Mouse (Mus musculus) heart, embryonic 13.5 days (tissue): ENCODE data around the gene B230219D22Rik. TPM values are rescaled to one million over a fixed set of nuclear protein-coding genes. Genes with fewer than 3 reads are reported as not detected.
A peak's percentile ranks its signal among the peaks of the same experiment; 100 is the strongest.

ENCODE experiments used
- ATAC-seq: fragments of 200-750 bp; cut with Nextera tagmentation; 2 replicates; pipeline ENCODE4 v1.8.0; 2017; ENCODE audit warnings: moderate TSS enrichment; ENCODE audit not compliant: insufficient number of reproducible peaks, low FRiP score, low TSS enrichment; ENCODE audit errors: extremely low read depth
- H3K27ac ChIP-seq: fragments of 300-500 bp; sonication (generic); replicated peaks from 2 replicates; pipeline ENCODE4 v1.5.1; 2015; ENCODE audit warnings: moderate library complexity, mild to moderate bottlenecking, inconsistent platforms
- H3K27me3 ChIP-seq: fragments of 300-500 bp; sonication (generic); replicated peaks from 2 replicates; pipeline ENCODE4 v1.6.1; 2015; ENCODE audit warnings: mild to moderate bottlenecking, inconsistent platforms
- H3K36me3 ChIP-seq: fragments of 300-500 bp; sonication (generic); 2 replicates; pipeline ENCODE4 v1.6.1; 2015; ENCODE audit warnings: mild to moderate bottlenecking, inconsistent platforms
- H3K4me1 ChIP-seq: fragments of 300-500 bp; sonication (generic); 2 replicates; pipeline ENCODE4 v1.6.1; 2015; ENCODE audit warnings: inconsistent platforms
- H3K4me2 ChIP-seq: fragments of 300-500 bp; sonication (generic); 2 replicates; pipeline ENCODE4 v1.6.1; 2015; ENCODE audit warnings: inconsistent platforms, mild to moderate bottlenecking, moderate library complexity
- H3K4me3 ChIP-seq: fragments of 300-500 bp; sonication (generic); 2 replicates; pipeline ENCODE4 v1.5.1; 2015; ENCODE audit warnings: moderate library complexity, mild to moderate bottlenecking, inconsistent platforms
- H3K9ac ChIP-seq: fragments of 300-500 bp; sonication (generic); 2 replicates; pipeline ENCODE4 v1.6.1; 2015; ENCODE audit warnings: inconsistent platforms, mild to moderate bottlenecking, moderate library complexity
- H3K9me3 ChIP-seq: fragments of 300-500 bp; sonication (generic); 2 replicates; pipeline ENCODE4 v1.6.1; 2016; ENCODE audit warnings: inconsistent platforms
- WGBS: fragments of 180-500 bp; shearing (Covaris S2); methylation state at CpG from one replicate; pipeline ENCODE4 v1.1.7; 2015; ENCODE audit warnings: mixed read lengths; 5-methylcytosine and 5-hydroxymethylcytosine counted together
- polyA plus RNA-seq: library from polyadenylated mRNA; unstranded; fragments of >200 nt; fragmentation: Nextera tagmentation; extraction: Ambion mirVana; gene quantifications from 2 replicates; pipeline ENCODE4 v1.2.1, GENCODE M21; 2015

Gene B230219D22Rik
- 51.5 and 53.4 TPM in 2 replicates for polyA plus RNA-seq

DNA sequence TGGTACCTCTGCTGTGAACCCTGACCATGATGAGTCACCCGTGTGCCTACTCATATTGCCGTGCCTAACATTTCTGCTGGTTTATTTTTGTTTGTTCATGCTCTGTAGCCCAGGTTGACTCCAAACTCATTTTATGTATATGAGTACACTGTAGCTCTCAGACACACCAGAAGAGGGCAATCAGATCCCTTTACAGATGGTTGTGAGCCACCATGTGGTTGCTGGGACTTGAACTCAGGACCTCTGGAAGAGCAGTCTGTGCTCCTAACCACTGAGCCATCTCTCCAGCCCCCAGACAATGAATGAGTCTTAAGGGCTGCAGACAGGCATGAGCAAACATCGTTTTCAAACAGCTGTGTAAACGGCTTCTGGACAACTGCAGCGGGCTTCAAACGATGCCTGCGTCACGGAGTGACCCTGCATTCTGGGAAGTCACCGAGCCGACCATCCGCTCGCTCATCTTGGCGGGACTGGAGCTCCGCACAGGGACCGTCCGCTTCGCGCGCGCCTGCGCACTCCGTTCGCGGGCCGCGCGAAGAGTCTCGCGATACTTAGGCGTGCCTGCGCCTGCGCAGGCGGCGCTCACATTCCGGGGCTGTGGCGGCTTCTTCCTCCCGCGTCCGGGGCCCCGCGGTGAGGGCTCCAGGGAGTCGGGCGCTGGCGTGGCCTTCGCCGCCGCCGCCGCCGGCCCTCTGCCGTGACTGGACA, at the start of gene B230219D22Rik:
B230219D22Rik (plus strand) TSS at position 590 of the 708 bp plus-strand sequence.
- peaks cover 41% of the 10 kb centered on the region for H3K4me1 ChIP-seq
- WGBS = 2% methylated on average over 51 of the region's 51 CpGs

DNA sequence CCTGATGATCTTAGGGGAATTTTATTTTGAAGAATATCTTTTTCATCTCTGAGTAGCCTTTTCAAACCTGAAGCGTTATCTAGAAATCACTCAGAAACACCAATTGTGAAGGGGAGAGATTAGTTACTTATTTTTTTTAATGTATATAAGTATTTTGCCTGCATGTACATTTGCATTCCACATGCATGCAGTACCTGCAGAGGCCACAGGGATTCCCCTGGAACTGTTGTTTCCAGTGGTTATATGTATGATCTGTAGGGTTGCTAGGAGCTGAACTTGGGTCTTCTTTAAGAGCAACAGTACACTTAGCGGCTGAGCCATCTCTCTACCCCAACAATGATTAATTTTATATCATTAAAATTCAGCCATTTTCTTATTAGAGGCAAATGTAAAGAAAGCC, 48.4 kb upstream of the B230219D22Rik start:
- Histone ChIP-seq H3K4me3 (no peak overlapping the region), H3K9me3 (no peaks in the 10 kb centered on the region), H3K4me1 (no peaks in the 10 kb centered on the region), H3K4me2 (no peak overlapping the region), H3K9ac (no peak overlapping the region), H3K36me3 (peaks cover 75% of the 10 kb centered on the region), H3K27me3 (no peaks in the 10 kb centered on the region), H3K27ac (no peak overlapping the region)
- WGBS = 93% methylated on average over 2 of the region's 2 CpGs
- no peak for ATAC-seq

More for the DNA sequence above, at the start of gene B230219D22Rik:
- Histone ChIP-seq H3K4me3 (peak within 1 kb of the TSS; percentile 79), H3K27ac (peak within 1 kb of the TSS; percentile 97), H3K9ac (peak within 1 kb of the TSS; percentile 100), H3K4me2 (peak within 1 kb of the TSS; percentile 90), H3K36me3 (no peaks in the 10 kb centered on the region), H3K27me3 (no peaks in the 10 kb centered on the region), H3K9me3 (no peaks in the 10 kb centered on the region)
- ATAC-seq = peak; percentile 94

DNA sequence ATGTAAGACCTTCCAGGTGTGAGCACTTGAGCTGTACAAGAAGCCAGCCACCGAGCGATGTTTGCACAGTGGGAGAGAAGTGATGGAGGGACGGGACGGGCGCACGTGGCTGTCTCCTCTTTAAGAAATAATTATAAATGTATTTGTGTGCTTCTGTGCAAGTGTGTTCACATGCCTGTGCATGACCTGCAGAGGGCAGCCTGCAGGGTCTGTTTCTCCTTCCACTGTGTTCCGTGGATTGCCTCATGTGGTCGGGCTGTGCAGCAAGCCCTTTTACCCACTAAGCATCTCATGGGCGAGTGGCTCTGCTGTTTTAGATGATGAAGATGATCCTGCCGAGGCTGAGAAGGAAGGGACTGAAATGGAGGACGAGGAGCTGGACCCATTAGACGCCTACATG, 42.8 kb upstream of the B230219D22Rik start:
- no peak overlapping the region for H3K4me2 ChIP-seq
- H3K27me3 ChIP-seq = no peaks in the 10 kb centered on the region
- peaks cover 100% of the 10 kb centered on the region for H3K36me3 ChIP-seq
- H3K27ac ChIP-seq = no peak overlapping the region
- 90% methylated on average over 12 of the region's 12 CpGs for WGBS
- no peaks in the 10 kb centered on the region for H3K9me3 ChIP-seq
- no peak for ATAC-seq
- no peaks in the 10 kb centered on the region for H3K4me1 ChIP-seq
- no peak overlapping the region for H3K4me3 ChIP-seq
- H3K9ac ChIP-seq = no peak overlapping the region

DNA sequence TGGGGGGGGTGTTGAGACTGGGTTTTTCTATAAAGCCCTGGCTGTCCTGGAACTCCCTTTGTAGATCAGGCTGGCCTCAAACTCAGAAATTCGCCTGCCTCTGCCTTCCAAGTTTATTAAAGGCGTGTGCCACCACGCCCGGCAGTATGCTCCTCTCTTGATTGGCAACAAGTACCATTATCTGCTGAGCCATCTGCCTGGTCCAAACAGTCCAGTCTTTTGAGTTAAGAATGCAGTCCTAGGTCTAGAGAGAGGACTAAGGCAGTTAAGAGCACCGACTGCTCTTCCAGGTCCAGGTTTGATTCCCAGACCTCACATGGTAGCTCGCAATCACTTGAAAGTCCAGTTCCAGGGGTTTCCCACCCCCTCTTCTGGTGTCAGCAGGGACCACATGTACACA, 41.9 kb upstream of the B230219D22Rik start:
- 85% methylated on average over 6 of the region's 6 CpGs for WGBS
- no peaks in the 10 kb centered on the region for H3K27me3 ChIP-seq
- H3K27ac ChIP-seq = no peak overlapping the region
- no peaks in the 10 kb centered on the region for H3K9me3 ChIP-seq
- no peak overlapping the region for H3K4me3 ChIP-seq
- no peaks in the 10 kb centered on the region for H3K4me1 ChIP-seq
- no peak overlapping the region for H3K9ac ChIP-seq
- H3K4me2 ChIP-seq = no peak overlapping the region
- peaks cover 100% of the 10 kb centered on the region for H3K36me3 ChIP-seq
- no peak for ATAC-seq

DNA sequence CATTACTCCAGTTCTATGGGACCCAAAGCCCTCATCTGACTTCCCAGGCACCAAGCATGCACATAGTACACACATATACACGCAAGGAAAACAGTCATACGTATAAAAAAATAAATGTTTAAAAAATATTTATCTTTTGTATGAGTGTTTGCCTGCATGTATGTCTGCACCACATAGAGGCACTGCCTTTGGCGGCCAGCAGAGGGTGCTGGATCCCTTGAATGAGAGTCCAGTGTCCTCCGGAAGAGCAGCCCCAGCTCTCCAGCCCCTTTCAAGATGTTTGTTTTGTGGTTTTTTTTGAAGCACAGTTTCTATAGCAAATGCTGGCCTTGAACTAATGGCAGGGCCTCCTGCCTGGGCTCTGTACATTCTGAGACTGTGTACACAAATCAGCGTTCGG, 24.4 kb upstream of the B230219D22Rik start:
- Histone ChIP-seq H3K36me3 (peaks cover 97% of the 10 kb centered on the region), H3K9ac (no peak overlapping the region), H3K4me2 (no peak overlapping the region), H3K9me3 (0 out of 2 replicates have a peak, but pooled peaks cover 4% of the 10 kb centered on the region), H3K4me3 (no peak overlapping the region), H3K27ac (no peak overlapping the region), H3K4me1 (no peaks in the 10 kb centered on the region), H3K27me3 (no peaks in the 10 kb centered on the region)
- WGBS = 84% methylated on average over 6 of the region's 6 CpGs
- ATAC-seq = no peak

DNA sequence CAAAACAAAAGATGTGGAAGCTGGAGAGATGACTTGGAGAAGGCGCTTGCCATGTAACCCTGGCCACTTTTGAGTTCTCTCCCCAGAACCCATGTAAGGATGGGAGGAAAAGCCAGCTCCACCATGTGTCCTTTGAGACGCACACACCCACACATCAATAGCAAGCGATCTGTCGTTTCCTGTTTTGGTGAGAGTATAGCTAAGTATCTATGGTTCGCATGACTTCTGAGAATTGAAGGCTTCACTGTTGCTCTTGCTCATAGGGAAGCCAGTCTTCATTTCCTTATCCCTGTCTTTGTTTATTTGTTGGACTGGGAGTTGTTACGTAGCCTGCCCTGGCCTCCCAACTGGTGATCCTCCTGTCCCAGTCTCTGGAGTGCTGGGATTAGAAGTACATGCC, 20.2 kb upstream of the B230219D22Rik start:
- no peaks in the 10 kb centered on the region for H3K27me3 ChIP-seq
- WGBS = 93% methylated on average over 6 of the region's 6 CpGs
- no peak overlapping the region for H3K9ac ChIP-seq
- ATAC-seq = no peak
- H3K4me2 ChIP-seq = no peak overlapping the region
- 0 out of 2 replicates have a peak, but pooled peaks cover 4% of the 10 kb centered on the region for H3K9me3 ChIP-seq
- H3K4me3 ChIP-seq = no peak overlapping the region
- no peak overlapping the region for H3K27ac ChIP-seq
- H3K4me1 ChIP-seq = no peaks in the 10 kb centered on the region
- peaks cover 94% of the 10 kb centered on the region for H3K36me3 ChIP-seq

DNA sequence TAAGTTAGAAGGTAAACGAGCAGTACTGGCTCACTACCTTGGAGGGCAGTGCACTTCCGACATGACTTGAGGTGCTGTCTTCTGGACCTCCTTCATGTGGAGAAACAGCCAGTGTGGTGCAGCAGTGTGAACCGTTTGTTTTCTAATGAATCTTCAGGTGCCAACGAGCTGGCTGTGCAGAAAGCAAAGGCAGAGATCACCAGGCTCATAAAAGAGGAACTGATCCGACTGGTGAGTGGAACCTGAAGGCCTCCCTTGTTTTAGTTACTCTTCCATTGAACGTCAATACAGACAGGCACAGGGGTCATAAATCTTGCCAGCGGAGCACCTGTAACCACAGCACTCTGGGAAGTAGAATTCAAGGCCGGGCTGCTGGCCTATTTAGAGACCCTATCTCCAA, 15.6 kb upstream of the B230219D22Rik start:
- WGBS = 81% methylated on average over 8 of the region's 8 CpGs
- no peak for ATAC-seq
- Histone ChIP-seq H3K36me3 (peaks cover 88% of the 10 kb centered on the region), H3K4me2 (no peak overlapping the region), H3K27ac (no peak overlapping the region), H3K4me3 (no peak overlapping the region), H3K9ac (no peak overlapping the region), H3K27me3 (no peaks in the 10 kb centered on the region), H3K9me3 (no peaks in the 10 kb centered on the region), H3K4me1 (no peaks in the 10 kb centered on the region)

DNA sequence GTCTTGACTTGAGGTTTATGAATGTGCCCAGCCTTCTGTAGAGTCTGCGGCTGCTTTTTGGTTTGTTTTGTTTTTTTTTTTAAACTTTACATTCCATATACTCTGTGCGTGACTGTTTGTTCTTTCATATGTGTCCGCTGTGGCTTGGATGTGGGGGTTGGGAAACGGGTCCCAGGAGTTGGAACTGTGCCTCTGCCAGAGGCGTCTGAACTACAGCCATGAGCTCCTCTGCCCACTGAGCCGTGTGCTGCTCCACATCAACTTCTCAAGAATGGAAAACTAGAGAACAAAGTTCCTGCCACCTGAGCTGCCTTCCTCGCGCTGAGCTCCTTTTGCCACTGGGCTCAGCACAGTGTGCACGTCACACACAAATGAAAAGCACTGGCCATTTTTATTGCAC, 10.7 kb upstream of the B230219D22Rik start:
- 85% methylated on average over 9 of the region's 9 CpGs for WGBS
- H3K27me3 ChIP-seq = no peaks in the 10 kb centered on the region
- no peak for ATAC-seq
- H3K27ac ChIP-seq = no peak overlapping the region
- no peaks in the 10 kb centered on the region for H3K9me3 ChIP-seq
- no peak overlapping the region for H3K9ac ChIP-seq
- H3K36me3 ChIP-seq = peaks cover 43% of the 10 kb centered on the region
- no peak overlapping the region for H3K4me3 ChIP-seq
- H3K4me2 ChIP-seq = no peak overlapping the region
- peaks cover 8% of the 10 kb centered on the region for H3K4me1 ChIP-seq

DNA sequence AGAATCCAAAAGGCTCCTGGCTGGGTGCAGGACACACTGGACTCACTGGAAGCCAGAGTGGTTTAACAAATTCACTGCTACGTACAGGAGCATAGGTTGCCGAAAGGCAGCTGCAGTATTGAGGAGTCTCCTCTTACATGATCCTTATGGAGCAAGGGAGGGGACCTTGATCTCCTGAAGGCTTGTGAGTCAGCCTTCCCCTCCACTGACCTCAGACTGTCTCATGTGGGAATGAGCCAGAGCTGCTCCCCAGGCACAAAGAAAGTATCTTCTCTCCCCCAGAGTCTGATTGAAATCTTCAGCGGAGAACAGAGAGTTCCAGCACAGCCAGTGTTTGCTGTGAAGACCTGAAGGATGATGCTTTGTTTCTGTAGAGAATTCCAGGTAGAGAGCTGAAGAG, 9.3 kb upstream of the B230219D22Rik start:
- no peaks in the 10 kb centered on the region for H3K9me3 ChIP-seq
- no peak overlapping the region for H3K4me2 ChIP-seq
- H3K36me3 ChIP-seq = peaks cover 29% of the 10 kb centered on the region
- H3K4me3 ChIP-seq = no peak overlapping the region
- no peak overlapping the region for H3K9ac ChIP-seq
- 72% methylated on average over 3 of the region's 3 CpGs for WGBS
- ATAC-seq = no peak
- H3K27ac ChIP-seq = no peak overlapping the region
- peaks cover 20% of the 10 kb centered on the region for H3K4me1 ChIP-seq
- no peaks in the 10 kb centered on the region for H3K27me3 ChIP-seq

DNA sequence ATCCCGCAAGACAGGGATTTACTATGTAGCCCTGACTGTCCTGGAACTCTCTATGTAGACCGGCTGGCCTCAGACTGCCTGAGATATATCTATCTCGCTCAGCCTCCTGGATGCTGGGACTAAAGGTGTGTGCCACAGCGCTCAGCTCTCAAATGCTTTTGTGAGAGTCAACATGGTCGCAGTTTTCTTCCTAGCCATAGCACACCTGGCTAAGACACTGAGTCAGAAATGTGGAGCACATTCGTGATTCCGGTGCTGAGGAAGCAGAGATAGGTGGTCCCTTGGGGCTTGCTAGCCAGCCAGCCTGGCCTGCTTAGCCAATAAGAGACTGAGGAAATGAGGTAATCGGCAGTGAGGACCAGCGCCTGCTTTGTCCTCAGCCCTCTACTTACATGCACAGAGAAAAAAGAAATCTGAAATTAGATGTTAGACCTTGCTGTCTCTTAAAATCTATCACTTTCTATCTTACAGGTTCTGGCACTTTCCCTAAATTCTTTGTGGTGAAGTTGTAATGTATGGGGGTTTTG, 6.8 kb upstream of the B230219D22Rik start:
- Histone ChIP-seq H3K27me3 (no peaks in the 10 kb centered on the region), H3K36me3 (peaks cover 5% of the 10 kb centered on the region; the same call in 1 of the 2 replicates), H3K9ac (0 out of 2 replicates have a peak overlapping the region, but pooled peaks have one; percentile 24), H3K9me3 (no peaks in the 10 kb centered on the region), H3K4me2 (peak overlapping the region; percentile 40), H3K4me3 (no peak overlapping the region), H3K27ac (no peak overlapping the region), H3K4me1 (peaks cover 20% of the 10 kb centered on the region)
- 52% methylated on average over 9 of the region's 9 CpGs for WGBS
- no peak for ATAC-seq

DNA sequence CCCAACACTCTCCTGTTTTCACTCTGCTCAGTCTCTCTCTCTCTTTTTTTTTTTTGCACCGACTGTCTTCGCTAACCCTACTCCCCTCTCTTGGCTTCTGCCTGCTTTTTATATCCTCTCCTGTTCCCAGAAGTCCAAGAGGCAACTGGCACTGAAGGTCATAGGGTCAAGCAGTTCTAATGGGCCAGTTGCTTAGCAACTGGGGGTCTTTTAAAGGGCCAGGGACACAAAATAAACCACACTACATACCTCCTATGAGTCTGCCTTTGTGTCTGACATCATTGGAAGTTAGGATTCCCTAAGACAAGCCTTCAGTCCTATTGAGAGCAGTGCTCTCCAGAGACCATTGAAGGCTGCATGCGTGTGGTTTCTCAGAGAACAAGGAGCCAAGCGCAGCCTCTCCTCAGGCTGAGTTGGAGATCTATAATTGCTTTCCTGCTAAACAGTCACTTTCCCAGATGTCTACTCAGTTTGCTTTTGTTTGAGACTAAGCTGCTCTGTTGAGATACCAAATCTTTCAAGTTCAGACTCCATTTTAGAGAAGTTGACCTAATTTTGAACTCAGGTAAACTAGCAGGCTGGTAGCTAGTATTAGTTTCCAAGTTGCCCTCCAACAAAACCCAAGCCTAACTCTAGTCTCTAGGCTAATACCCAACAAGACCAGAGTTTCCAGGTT, 4.9 kb upstream of the B230219D22Rik start:
- Histone ChIP-seq H3K27ac (peak overlapping the region; percentile 32; the same call in 1 of the 2 replicates), H3K4me2 (no peak overlapping the region), H3K9ac (peak overlapping the region; percentile 42; the same call in 1 of the 2 replicates), H3K4me1 (peaks cover 26% of the 10 kb centered on the region), H3K4me3 (no peak overlapping the region), H3K9me3 (no peaks in the 10 kb centered on the region), H3K27me3 (no peaks in the 10 kb centered on the region), H3K36me3 (no peaks in the 10 kb centered on the region)
- no peak for ATAC-seq
- WGBS = 46% methylated on average over 4 of the region's 4 CpGs
